Mouse (Mus musculus) right cerebral cortex, postnatal 10 days (tissue): ENCODE measurements at regions not wholly inside any gene's neighbourhood (a gene's known extent, or its start where the extent isn't known, plus 50 kb on each side); places are given as distances from the start of the nearest gene placed in this dataset.

Experiments
- DNase-seq, 2 experiments: peaks; one replicate each; pipeline ENCODE4 v3.0.0; 2021; ENCODE audit warnings: low spot score in 2 of 2

- peak; percentile 75 to 77 for DNase-seq
Measured at GRCm38 (mm10) chr6:70714239-70714638, 77.8 kb downstream of the Rpia start.

DNA sequence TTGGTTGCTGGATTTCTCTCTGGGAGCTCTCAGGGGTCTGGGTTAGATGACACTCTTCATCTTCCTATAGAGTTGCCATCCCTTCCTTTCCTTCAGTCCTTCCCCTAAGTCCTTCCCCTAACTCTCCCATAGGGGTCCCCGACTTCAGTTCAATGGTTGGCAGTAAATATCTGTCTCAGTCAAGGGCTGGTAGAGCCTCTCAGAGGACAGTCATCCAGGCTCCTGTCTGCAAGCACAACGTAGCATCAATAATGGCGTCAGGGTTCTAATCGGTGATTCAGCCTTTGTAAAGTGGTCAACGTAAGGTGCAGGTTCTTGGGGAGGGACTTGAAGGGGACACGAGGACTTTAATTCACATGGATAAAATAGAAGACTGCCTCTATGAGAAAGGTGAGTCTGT lies 78.4 kb downstream of the Rpia start:
- no peak for DNase-seq

GRCm38 (mm10) chr6:70713118-70713517 lies 78.9 kb downstream of the Rpia start:
- no peak for DNase-seq

GRCm38 (mm10) chr6:70709338-70710055 lies 82.5 kb downstream of the Rpia start:
- peak; percentile 37 to 43 for DNase-seq

GRCm38 (mm10) chr6:70695596-70695995 lies 96.4 kb downstream of the Rpia start:
- DNase-seq: no peak
